In the genomic region with DNA sequence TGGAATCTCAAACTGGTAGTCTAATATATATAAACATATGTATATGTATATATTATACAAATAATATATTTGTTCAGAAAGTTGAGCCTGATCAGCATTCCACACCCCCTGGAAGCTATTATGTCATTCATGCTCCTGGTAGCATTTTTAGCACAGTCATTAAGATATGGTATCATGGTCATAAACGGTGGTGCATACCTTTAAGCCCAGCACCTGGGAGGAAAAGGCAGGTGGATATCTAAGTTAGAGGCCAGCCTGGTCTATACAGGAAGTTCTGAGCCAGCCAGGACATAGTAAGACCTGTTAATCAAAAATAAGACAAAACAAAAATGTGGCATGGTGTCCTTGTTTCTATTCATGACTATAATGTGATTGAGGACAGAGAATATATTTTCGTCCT, we compare ENCODE assay signal across 30 mouse cellular contexts.
"Had no signal": no experiment of that assay in that cellular context is flagged by ENCODE, and none has a peak within 500 bp of the region (broad histone marks: within the 10 kb centered on the region; RNA-seq: fewer than 3 reads in every experiment).

No protein-coding gene starts in this region.

- H3K9me3 ChIP-seq: limb, embryonic 10.5 days; limb, embryonic 13.5 days; liver, embryonic 12.5 days; liver, embryonic 13.5 days; liver, embryonic 15.5 days; lung, embryonic 15.5 days; midbrain, embryonic 13.5 days had no signal

- H3K4me3 ChIP-seq: limb, embryonic 10.5 days; limb, embryonic 12.5 days; limb, embryonic 13.5 days; limb, embryonic 15.5 days; liver, embryonic 12.5 days; liver, embryonic 13.5 days; liver, embryonic 15.5 days; lung, embryonic 15.5 days; megakaryocyte, embryonic 14.5 days; midbrain, embryonic 12.5 days; midbrain, embryonic 13.5 days; midbrain, embryonic 15.5 days; myocyte had no signal

- H3K27me3 ChIP-seq: limb, embryonic 12.5 days; limb, embryonic 13.5 days; limb, embryonic 15.5 days; liver, embryonic 12.5 days; liver, embryonic 13.5 days; liver, embryonic 15.5 days; lung, embryonic 15.5 days; megakaryocyte, embryonic 14.5 days; midbrain, embryonic 12.5 days; midbrain, embryonic 13.5 days; midbrain, embryonic 15.5 days had no signal

- ATAC-seq: liver, embryonic 12.5 days; liver, postnatal 0 days; lung, postnatal 0 days; midbrain, embryonic 13.5 days; midbrain, embryonic 15.5 days; midbrain, embryonic 16.5 days had no signal

- H3K4me1 ChIP-seq: limb, embryonic 10.5 days; limb, embryonic 12.5 days; limb, embryonic 15.5 days; liver, embryonic 12.5 days; liver, embryonic 13.5 days; liver, embryonic 15.5 days; lung, embryonic 15.5 days; megakaryocyte, embryonic 14.5 days had no signal

- H3K36me3 ChIP-seq: limb, embryonic 10.5 days; limb, embryonic 12.5 days; limb, embryonic 13.5 days; limb, embryonic 15.5 days; liver, embryonic 12.5 days; liver, embryonic 13.5 days; liver, embryonic 15.5 days; lung, embryonic 15.5 days; midbrain, embryonic 12.5 days; midbrain, embryonic 13.5 days; midbrain, embryonic 15.5 days had no signal

- H3K27ac ChIP-seq: limb, embryonic 10.5 days; limb, embryonic 12.5 days; limb, embryonic 13.5 days; limb, embryonic 15.5 days; liver, embryonic 12.5 days; liver, embryonic 13.5 days; liver, embryonic 14.5 days; liver, embryonic 15.5 days; lung, embryonic 15.5 days; macrophage; midbrain, embryonic 12.5 days; midbrain, embryonic 13.5 days; midbrain, embryonic 15.5 days had no signal

- DNase-seq: left cerebral cortex, postnatal 4 days; liver; liver, embryonic 13.5 days; liver, postnatal 0 days; lung, adult 18-20 months; lung, adult 2 months; lung, embryonic 14.5 days; lung, postnatal 10 days; lung, postnatal 14 days; lung, postnatal 36 days; lung, postnatal 4 days; midbrain, embryonic 14.5 days had no signal

- H3K4me2 ChIP-seq: limb, embryonic 12.5 days; limb, embryonic 13.5 days; limb, embryonic 15.5 days; liver, embryonic 11.5 days; liver, embryonic 12.5 days; liver, embryonic 13.5 days; liver, embryonic 15.5 days; lung, embryonic 14.5 days; lung, embryonic 15.5 days; midbrain, embryonic 11.5 days; midbrain, embryonic 12.5 days; midbrain, embryonic 13.5 days; midbrain, embryonic 15.5 days had no signal

- H3K9ac ChIP-seq: limb, embryonic 12.5 days; limb, embryonic 13.5 days; limb, embryonic 15.5 days; liver, embryonic 12.5 days; liver, embryonic 13.5 days; liver, embryonic 14.5 days; liver, embryonic 15.5 days; liver, postnatal 0 days; lung, embryonic 14.5 days; lung, embryonic 15.5 days; midbrain, embryonic 12.5 days; midbrain, embryonic 13.5 days; midbrain, embryonic 15.5 days had no signal
